Mouse (Mus musculus): ENCODE results near the gene Idi1. TPM values are rescaled to one million over a fixed set of nuclear protein-coding genes. Genes with fewer than 3 reads are reported as not detected.
A peak's percentile ranks its signal among the peaks of the same experiment; 100 is the strongest.
"Not testable (repeated sequence)": the region's sequence is repeated elsewhere in the genome, so short reads cannot be mapped to it uniquely, and the experiment has no call there.

Idi1 gene
- total RNA-seq (2015; ENCODE audit: low replicate concordance): 5.8 and 10.0 TPM in 2 replicates
- 6.1 and 8.0 TPM in 2 replicates for total RNA-seq (2017; ENCODE audit: low replicate concordance)

DNA sequence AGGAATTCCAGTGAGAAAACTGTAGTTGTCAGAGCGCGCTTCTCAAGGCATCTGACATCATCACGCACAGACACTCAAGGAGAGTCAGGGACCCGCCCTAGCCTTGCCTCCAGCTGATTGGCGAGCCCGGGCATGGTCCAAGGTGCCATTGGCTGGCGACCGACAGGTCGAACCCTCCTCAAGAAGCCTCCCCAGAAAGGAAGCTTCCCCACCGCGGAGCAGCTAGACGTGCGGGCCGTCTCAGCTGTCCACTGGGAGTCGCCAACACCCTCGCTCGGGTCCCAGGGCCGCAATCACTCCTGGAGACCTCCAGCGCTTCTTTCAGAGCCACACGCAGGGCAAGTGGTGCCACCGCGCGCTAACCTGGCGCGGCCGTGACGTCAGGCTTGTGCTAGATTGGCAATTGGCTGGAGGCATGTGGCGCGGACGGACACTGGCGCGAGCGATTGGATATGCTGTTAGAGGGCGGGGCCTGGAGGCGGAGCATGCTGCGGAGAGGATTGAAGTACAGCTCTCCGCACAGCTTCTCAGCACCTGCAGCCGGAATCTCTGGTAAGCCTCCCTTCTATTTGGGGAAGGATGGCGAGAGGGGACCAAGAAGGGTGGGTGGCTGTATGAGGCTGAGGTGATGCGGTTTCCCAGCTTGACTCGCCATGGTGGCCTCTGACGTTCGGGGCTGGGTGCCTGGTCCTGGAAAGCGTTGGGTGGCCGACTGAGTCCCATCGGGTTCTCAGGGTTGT is at the start of gene Idi1:
TSS of gene Idi1 (plus strand) at position 57 of the 740 bp plus-strand sequence.
- ATAC-seq (replicated peaks; ENCODE audit: low FRiP score, poor library complexity, severe bottlenecking): peak; percentile 97

DNA sequence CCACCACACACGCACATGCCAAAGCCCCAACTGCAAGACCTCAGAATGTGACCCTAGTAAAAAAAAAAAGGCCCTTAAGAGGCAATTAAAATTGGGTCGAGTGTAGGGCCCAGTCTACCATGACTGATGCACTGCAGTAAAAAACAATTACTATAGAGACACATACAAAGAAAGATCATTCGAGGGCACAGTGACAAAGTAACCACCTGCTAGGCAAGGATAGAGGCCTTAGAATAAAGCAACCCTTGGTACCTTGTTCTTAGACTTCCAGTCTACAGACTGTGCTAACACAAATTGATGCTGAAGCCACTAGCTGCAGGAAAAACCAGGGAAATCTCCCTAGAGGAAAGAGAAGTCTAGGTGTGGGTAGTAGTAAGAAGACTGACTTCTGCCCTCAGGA is 46.9 kb upstream of the Idi1 start:
- ATAC-seq (replicated peaks; ENCODE audit: low FRiP score, poor library complexity, severe bottlenecking): no peak

DNA sequence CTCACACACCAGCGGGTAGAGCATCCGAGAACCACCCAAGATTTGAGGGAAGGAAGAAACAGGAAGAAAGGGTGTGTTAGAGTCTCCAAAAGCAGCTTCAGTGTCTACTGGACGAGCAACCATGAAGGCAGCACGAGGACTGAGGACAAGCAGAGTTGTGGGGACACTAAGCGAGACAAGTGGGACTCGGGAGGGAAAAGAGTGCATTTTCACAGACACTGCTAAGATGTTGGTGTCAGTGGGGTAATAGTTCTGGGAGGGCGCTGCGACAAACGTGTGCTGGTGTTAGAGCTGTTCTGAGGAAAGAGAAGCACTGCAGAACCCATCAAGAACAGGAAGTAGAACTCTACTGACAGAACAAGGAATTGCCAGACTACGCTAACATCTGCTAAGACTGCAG is 46.2 kb upstream of the Idi1 start:
- no peak for ATAC-seq (replicated peaks; ENCODE audit: low FRiP score, poor library complexity, severe bottlenecking)

DNA sequence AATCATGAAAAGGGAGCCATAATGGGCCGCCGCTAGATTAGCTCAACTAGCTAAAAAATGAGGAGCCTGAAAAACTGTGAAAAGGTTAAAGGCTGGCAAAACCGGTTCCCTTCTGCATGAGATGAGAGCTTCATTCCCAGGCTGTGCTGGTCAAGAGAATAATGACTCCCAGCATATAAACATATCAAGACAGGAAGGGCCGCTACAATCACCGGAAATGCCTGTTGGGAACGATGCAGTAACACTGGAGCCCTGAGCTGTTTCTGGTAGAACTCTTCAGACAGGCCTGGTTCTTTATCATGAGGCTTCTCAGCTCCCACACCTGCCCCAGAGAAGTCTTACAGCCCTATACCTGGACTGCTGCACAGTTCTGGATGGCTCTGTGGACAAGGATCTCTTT is 45.4 kb upstream of the Idi1 start:
- ATAC-seq (replicated peaks; ENCODE audit: low FRiP score, poor library complexity, severe bottlenecking): no peak

DNA sequence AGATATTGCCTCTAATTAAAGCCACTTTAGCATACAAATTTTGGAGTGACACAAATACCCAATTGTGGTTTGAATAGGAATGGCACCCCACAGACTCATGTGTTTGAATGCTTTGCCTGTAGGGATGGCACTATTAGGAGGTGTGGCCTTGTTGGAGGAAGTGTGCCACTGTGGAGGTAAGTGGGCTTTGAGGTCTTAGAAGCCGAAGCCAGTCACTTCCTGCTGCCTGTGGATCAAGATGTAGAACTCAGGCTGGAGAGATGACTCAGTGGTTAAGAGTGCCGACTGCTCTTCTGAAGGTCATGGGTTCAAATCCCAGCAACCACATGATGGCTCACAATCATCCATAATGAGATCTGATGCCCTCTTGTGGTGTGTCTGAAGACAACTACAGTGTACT is 44.4 kb upstream of the Idi1 start:
- ATAC-seq (replicated peaks; ENCODE audit: low FRiP score, poor library complexity, severe bottlenecking): no peak

DNA sequence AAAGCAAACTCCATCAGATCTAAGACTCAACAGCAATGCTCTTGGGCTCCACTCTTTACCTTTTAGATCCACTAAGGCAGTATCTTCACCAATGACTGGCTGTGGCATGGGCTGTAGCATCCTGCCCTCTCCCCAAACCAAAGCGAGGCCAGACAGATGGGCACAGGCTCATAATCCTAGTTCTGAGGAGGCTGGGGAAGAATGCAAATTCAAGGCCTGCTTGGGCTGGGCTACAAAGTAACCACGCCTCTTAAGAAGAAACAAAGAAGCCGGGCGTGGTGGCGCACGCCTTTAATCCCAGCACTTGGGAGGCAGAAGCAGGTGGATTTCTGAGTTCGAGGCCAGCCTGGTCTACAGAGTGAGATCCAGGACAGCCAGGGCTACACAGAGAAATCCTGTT is 43.5 kb upstream of the Idi1 start:
- ATAC-seq (replicated peaks; ENCODE audit: low FRiP score, poor library complexity, severe bottlenecking): not testable (repeated sequence)

DNA sequence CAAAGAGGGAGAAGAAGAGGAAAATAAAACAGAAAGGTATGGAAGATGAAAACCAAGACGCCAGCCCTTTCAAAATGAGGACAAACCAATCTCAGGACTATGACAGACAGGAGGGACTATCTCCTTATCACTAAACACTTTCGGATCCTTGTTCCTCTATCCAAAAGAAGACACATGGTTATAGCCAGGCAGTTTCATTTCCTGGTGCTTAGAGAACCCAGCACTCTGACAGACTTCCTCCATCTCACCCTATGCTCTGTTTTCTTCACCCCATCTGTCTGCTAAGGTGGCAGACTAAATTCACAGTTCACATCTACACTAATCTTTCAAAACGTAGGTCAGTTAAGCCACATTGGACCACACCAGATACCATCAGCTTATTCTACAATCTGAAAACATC is 43.0 kb upstream of the Idi1 start:
- no peak for ATAC-seq (replicated peaks; ENCODE audit: low FRiP score, poor library complexity, severe bottlenecking)

DNA sequence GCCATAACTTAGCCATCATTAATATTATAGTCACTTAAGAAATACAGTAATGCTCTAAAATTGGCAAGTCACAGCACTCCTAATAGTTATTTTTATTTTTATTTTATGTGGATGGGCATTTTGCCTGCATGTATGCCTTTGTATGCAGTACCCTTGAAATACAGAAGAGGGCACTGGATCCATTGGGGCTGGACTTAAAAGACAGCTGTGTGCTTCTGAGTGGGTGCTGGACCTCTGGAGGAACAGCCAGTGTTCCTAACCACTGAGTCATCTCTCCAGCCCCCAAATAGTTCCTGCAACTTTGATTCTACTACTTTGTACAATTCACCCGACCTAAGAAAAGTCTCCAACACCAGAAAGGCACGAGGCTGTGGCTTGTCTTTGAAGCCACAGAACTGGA is 37.6 kb upstream of the Idi1 start:
- ATAC-seq (replicated peaks; ENCODE audit: low FRiP score, poor library complexity, severe bottlenecking): peak; percentile 73; the same call in 1 of the 2 replicates

DNA sequence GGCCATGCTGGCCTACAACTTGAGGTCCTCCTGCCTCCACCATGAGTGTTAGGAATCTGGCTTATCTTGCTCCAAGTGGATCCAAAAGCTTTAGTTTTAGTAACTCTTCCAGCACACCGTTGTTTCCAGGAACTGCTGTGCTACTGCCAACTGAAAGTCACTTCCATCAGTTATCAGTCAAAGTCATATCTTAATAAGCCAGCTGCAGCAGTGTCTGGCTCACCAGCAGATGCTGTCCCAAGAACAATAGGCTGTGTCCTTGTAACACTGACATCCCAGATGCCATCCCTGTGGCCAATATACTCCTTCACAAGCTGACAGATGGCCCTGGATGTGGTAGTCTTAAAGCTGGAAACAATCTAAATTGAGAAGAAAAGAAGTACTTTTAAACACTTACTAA is 36.0 kb upstream of the Idi1 start:
- no peak for ATAC-seq (replicated peaks; ENCODE audit: low FRiP score, poor library complexity, severe bottlenecking)

DNA sequence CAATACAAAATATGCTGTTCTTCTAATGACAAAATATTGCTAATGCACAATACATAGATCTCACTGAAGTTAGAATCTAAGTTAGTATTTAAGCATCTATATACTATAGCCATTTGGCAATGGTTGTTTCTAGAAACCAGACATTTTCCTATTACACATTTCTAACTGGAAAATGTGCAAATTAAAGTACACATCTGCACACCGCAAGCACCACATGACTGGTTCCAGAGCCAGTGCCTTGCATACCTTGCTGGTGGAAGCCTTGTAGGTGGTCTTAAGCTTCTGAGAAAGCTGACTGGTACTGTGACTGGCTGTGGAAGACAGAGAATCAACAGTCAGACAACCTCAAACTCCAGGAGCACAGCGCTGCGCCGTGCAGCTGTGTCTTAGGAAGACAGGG is 31.9 kb upstream of the Idi1 start:
- ATAC-seq (replicated peaks; ENCODE audit: low FRiP score, poor library complexity, severe bottlenecking): no peak

DNA sequence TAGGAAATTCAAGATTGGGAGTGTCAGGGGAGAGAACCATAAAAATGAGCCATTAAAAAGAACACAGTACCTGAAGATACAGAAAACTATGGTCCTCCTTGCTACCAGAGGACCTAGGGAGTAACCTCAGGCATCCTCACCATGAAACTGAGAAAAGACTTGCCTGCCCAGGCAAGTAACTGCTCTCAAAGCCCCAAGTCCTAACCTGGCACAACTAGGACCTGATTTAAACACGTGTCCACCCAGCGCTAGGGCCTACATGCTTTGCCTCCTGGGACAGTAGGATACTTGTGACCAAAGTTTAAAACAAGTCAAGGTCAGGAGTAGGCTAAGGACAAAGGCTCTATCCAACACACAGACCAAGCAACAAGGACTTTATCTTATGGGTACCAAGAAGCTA is 30.5 kb upstream of the Idi1 start:
- ATAC-seq (replicated peaks; ENCODE audit: low FRiP score, poor library complexity, severe bottlenecking): no peak

DNA sequence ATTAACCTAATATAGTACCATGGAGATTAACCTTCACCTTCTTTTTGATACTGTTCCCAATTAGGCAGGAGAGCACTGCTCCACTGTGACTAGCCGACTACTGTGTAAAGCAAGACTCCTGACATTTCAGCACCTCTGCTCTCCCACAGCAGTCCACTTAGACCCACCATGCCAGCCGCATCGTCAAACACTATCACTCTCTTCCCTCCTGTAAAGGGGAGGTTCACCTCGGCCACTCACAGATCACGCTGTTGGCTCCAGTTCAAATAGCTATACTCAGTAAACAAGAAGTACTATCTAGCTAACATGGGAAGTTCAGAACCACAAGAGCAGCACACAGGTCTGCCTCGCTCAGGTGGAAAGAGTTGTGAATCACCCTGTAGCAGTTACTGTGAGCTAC is 26.8 kb upstream of the Idi1 start:
- ATAC-seq (replicated peaks; ENCODE audit: low FRiP score, poor library complexity, severe bottlenecking): peak; percentile 60

DNA sequence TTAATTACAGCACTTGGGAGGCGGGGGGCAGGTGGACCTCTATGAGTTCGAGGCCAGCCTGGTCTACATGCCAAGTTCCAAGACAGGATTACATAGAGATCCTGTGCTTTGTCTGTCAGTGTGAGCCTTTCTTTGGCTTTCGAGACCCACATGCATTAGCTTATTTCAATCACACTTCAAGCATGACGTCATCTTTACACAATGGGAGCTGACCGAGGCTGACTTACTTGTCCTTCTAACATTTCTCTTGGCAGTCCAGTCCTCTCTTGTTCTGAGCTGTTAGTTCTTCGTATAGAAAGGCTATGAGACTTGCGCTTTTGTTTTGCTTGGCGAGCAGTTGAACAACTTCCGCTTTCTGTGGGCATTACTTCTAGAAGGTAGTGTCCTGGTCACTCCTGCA is 24.4 kb upstream of the Idi1 start:
- no peak for ATAC-seq (replicated peaks; ENCODE audit: low FRiP score, poor library complexity, severe bottlenecking)

DNA sequence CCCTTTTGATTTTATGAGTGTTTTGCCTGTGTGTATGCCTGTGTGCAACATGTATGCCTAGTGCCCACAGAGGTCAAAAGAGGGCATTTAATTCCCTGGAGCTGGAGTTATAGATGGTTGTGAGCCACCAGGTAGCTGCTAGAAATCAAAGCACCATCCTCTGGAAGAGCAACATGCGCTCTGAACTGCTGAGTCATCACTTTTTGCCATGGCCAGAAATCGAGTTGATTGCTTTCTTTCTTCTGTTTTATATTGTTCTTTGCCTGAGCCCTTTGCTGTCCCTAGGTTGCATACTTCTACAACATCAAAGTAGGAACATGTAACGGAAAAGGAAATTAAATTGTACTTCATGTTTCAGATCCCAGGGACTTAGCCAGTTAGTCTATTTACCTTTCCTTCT is 20.3 kb upstream of the Idi1 start:
- no peak for ATAC-seq (replicated peaks; ENCODE audit: low FRiP score, poor library complexity, severe bottlenecking)

DNA sequence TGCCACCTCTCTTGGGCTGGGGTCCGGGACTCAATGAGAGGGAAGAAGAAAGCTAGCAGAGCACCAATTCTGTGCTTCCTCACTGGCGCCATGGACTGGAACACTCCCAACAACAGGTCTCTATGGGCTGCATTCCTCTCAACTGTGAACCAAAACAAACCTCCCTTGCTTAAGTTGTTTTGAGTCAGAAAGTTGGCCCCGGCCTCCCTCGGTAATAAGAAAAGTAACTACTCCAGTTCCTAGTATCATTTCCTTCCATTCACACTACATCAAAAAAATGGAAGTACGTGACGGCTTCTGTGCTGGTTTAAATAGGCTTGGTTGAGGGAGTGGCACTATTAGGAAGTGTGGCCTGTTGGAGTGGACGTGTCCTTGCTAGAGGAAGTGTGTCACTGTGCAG is 18.7 kb upstream of the Idi1 start:
- no peak for ATAC-seq (replicated peaks; ENCODE audit: low FRiP score, poor library complexity, severe bottlenecking)

DNA sequence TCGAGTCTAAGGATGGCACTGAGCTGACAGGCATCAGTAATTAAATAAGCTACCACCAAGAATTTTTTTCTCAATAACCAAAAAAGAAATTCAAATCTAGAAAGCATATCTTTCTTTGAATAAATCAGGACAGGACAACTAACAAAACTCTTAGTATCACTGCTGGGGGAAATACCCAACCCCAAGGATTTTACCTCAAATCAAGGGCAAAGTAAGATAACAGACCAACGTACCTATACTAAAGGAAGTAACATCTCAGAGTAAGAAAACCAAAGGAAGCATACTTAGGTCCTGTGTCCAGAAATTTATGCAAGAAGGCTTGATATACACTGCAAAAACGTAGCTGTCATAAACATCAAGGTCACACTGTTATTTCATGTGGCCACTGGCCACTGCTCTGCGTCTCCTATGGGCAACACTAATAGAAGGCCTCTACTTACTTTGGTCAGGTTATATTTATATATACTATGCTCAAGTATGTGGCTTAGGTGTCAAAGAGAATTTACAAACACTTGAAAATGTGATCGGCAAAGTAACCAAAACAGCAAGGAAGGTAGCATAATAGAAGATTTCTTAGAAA is 15.6 kb upstream of the Idi1 start:
- no peak for ATAC-seq (replicated peaks; ENCODE audit: low FRiP score, poor library complexity, severe bottlenecking)

DNA sequence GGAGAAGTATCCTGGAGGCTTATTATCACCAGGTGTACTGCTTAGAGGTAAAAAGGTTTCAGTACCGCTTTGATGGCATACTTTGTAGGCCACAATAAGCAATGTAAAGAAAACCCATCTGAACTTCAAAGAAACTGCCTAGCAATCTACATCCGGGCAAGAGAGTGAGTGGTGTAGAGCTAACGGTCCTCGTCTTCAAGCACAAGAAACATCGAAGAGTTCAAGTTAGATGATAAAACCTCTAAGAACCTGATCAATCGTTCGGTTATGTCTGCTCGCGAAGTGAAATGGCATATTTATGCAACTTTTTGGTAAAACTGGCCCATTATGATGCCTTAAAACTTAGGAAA is 15.2 kb upstream of the Idi1 start:
- ATAC-seq (replicated peaks; ENCODE audit: low FRiP score, poor library complexity, severe bottlenecking): 0 out of 2 replicates have a peak, but pooled peaks have one; percentile 5

DNA sequence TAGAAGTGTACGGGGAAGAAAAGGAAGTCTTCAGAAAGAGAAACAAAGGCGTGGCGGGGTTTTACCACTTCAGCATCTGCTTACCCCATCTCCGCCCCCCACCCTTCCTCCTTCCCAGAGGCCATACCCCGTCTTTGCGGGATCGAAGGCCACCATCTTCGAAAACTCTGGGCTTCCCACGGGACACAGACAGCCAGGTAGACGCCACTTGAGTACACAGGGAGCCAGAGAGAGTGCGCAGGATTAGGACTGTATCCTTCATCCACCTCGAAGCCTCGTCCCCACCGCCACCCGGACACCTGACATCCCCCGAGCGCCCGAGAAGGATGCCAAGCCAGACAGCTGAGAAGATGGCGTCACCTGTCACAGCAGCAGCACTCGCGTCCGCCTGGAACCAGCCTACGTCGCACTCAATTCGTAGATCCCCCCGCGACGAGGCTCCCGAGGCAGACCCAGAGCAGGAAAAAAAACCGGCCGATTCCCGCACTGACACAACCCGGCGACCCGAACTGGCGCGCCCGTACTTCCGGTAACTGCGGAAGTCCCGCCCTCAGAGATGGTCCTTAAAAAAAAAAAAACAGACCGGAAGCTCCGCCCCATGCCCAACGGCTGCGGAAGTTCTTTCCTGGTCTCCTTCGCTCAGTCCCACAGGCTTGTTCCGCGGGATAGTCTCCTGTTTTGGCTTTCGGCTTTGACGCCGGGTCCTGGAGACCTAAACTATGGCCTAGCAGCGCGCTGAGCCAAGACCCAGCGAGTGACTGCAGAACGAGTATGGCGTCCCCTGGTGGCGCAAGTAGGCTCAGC is 14.6 kb upstream of the Idi1 start:
- peak; percentile 95 for ATAC-seq (replicated peaks; ENCODE audit: low FRiP score, poor library complexity, severe bottlenecking)

DNA sequence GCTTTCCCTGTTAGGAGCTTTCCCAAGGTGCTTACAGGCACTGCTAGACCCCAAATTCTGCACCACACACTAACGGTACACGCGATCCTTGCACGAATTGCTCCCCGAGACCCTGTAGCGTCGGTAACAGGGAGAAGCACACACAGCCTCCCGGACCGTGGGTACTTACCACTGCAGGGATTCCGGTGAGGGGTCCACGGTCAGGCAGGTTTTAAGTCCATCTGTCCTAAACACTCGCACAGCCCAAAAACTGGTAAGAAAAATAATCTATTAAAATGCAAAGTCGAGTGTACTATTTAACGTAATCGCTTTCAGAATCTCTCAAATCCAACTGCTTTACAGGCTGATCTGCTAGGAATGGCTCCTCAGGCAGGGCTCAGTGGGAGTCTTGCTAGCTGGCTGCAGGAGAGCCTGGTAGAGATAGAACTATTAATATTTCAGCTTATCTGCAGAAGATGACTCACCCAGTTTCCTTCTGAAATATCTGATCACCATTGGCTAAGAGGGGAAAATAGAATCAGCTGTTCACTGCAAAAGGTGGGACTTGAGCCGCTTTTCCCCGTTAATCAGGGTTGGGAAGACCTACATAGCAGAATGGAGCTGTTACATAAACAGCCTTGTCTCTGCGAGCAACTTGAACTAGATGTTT is 13.9 kb upstream of the Idi1 start, which contains the start of gene Wdr37:
TSS of gene Wdr37 (minus strand) at position 596 of the 649 bp plus-strand sequence.
- peak; percentile 54 for ATAC-seq (replicated peaks; ENCODE audit: low FRiP score, poor library complexity, severe bottlenecking)

DNA sequence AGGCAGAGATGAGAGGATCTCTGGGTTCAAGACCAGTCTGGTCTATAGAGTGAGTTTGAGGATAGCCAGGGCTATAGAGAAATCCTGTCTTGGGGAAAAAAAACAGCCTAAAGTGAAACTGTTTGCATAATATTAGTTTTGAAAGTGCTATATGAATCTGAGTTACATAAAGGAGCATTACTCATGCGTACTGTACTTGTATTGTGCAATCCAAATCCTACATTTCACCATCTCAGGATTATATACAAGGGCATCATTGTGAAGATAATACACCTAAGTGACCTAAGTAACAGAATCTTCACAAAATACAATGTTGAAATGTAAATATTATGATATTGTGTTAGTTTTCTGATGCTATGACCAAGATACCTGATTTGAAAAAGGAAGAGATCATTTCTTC is 11.5 kb upstream of the Idi1 start:
- ATAC-seq (replicated peaks; ENCODE audit: low FRiP score, poor library complexity, severe bottlenecking): no peak
